Mouse (Mus musculus): ENCODE measurements around the gene Gm2956.
"Not testable (repeated sequence)": the region's sequence is repeated elsewhere in the genome, so short reads cannot be mapped to it uniquely, and the experiment has no call there.

Gm2956 gene

GRCm38 (mm10) chr14:3332087-3332677 is at the start of gene Gm2956:
Gm2956 (plus strand) TSS chr14:3332627.
- not testable (repeated sequence) for DNase-seq (ENCODE audit: low spot score in 2 of 2)

- peak in 1 of 2 experiments; percentile 11 for DNase-seq (ENCODE audit: low spot score in 2 of 2)
These were observed 979 bp downstream of the Gm2956 start for GRCm38 (mm10) chr14:3333406-3333805.

- DNase-seq (ENCODE audit: low spot score in 2 of 2): not testable (repeated sequence)
These were observed 62.4 kb downstream of the Gm2956 start, which contains the start of gene Gm10413 for GRCm38 (mm10) chr14:3394793-3395192. Gm10413 (plus strand) TSS chr14:3395093.
